Mouse (Mus musculus) neutrophil, adult 59 days (primary cell): ENCODE measurements around the gene Cnnm3. TPM values are rescaled to one million over a fixed set of nuclear protein-coding genes. Genes with fewer than 3 reads are reported as not detected.

ENCODE experiments used
- total RNA-seq, 2 experiments: library from RNA; stranded (reverse); gene quantifications; 1 replicate in 1 of 2; 2 replicates in 1 of 2; pipeline ENCODE4 v1.2.4; 2023

The Cnnm3 gene
- total RNA-seq: 10 to 100 TPM; 23.1 to 28.8 TPM

DNA sequence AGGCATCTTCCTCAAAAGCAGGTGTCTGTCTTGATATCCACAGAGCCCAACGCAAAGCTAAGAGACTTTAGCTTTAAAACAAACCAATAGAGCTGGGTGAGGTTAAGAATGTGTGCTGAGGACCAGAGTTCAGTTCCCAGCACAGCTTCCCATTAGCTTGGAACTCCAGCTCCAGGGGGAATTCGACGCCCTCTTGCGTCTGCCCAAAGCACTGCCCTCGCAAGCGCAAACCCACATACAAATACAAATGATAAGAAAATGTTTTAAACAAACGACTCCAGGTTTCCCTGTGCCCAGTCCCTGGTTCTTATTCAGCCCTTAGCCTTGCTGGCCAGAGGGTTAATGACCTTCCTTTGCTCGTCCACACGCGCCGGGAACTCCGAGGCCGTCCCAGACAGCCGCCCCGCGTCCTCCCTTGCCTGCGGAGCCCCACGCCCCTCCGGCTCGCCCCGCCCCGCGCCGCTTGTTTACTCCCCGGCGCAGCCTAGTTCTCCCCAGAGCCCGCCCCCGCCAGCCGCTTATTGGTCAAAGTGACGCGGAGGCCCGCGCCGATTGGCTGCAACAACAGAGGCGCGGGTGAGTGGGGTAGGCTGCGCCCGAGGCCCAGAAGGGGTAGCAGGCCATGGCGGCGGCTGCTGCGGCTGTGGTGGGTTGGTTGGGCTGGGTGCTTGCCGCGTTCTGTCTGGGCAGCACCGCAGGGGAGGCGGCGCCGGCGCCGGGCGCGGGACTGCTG is at the start of gene Cnnm3:
Gene Cnnm3, plus strand, starts transcription at position 579 of the 733 bp plus-strand sequence.

DNA sequence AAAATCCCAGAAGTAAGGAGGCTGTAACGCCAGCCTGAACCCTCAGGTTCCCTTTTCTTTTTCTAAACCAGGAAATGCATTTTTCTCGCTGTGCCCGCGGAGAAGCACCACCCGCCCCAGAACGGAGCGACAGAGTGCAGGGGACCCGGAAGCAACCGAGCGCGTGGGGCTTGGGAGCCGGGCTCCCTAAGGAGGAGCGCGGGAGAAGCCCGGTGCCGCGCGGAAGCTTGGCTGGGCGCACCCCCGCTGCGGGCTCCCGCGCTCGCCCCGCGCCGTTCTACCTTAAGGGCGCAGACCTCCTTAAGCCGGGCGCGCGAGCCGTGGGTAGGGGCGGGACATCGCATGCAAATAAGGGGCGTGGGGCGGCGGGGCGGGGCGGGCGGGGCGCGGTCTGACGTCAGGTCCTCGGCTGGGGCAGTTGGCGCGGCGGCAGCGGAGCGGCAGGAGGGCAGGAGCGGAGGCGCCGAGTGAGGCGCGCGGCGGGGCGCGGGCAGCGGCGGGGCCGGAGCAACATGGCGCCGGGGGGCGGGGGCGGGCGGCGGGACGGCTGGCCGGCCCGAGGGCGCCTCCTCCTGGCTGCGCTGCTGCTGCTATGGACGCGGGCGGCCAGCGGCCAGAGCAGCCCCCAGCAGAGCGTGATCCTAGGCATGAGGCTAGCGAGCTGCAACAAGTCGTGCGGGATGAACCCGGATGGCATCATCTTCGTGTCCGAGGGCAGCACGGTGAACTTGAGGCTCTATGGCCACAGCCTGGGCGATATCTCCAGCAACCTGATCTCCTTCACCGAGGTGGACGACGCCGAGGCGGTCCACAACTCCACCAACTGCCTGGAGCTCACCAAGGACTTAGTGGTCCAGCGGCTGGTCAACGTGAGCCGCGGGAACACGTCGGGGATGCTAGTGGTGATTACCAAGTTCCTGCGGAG is 40.2 kb upstream of the Cnnm3 start, which contains the start of gene Cnnm4:
Gene Cnnm4, plus strand, starts transcription at position 440 of the 925 bp plus-strand sequence.

DNA sequence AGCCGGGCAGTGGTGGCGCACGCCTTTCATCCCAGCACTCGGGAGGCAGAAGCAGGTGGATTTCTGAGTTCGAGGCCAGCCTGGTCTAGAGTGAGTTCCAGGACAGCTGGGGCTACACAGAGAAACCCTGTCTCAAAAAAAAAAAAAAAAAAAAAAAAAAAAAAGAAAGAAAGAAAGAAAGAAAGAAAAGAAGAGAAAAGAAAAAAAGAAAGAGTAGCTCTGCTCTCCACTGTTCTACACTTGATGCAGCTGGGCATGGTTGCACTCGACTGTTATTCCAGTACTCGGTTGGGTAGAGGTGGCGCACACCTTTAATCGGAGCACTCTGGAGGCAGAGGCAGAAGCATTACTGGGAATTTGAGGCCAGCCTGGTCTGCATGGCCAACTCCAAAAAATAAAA is 25.1 kb downstream of the Cnnm3 start, which contains the start of gene Ankrd23:
Gene Ankrd23, minus strand, starts transcription at position 101 of the 400 bp plus-strand sequence.

DNA sequence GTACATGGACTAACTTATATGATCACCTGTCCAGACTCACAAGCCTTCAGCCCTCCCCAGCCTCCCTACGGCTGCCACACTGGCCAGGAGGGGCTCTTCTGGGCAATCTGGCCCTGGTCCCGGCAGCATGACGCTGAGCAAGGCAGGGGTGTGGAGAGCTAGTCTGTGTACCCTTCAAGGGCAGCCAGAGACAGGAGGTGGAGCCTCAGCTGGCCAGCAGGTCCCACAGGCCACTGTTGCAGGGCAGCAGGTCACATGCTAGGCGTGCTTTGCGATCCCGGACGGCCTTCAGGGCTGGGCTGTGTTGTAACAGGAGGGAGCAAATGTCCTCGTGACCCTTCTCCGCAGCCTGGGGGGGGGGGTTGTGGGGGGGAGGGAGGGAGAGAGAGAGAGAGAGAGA is 27.5 kb downstream of the Cnnm3 start, which contains the start of gene Gm42417:
Gene Gm42417, minus strand, starts transcription at position 244 of the 400 bp plus-strand sequence.

DNA sequence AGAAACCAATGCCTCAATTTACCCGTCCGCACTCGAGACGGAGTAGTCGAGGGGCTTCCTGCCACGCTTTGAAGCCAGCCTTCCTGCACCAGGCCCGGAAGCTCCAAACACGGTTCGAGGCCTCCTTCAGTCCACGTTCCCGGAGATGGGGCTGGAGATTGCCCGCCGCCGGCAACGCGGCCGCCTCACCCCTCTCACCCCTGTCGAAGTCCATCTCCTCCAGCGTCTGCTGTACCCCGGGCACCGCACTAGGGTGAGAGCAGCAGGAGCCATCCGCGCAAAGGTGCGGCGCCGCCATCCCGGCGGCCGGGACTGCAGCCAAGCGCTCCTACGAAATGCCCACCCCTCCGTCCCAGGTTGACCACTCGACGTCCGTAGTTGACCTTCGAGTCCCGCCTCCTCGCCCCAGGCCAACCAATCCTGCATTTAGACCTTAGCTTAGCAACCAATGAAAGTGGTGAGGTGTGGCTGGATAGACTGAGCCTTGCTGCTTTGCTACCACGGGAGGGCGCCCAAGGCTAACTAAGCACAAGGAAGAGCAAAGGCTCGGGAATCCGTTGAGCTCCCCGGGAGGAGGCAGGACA is 35.3 kb downstream of the Cnnm3 start, which contains the start of gene Ankrd39:
Gene Ankrd39, minus strand, starts transcription at position 558 of the 584 bp plus-strand sequence.

DNA sequence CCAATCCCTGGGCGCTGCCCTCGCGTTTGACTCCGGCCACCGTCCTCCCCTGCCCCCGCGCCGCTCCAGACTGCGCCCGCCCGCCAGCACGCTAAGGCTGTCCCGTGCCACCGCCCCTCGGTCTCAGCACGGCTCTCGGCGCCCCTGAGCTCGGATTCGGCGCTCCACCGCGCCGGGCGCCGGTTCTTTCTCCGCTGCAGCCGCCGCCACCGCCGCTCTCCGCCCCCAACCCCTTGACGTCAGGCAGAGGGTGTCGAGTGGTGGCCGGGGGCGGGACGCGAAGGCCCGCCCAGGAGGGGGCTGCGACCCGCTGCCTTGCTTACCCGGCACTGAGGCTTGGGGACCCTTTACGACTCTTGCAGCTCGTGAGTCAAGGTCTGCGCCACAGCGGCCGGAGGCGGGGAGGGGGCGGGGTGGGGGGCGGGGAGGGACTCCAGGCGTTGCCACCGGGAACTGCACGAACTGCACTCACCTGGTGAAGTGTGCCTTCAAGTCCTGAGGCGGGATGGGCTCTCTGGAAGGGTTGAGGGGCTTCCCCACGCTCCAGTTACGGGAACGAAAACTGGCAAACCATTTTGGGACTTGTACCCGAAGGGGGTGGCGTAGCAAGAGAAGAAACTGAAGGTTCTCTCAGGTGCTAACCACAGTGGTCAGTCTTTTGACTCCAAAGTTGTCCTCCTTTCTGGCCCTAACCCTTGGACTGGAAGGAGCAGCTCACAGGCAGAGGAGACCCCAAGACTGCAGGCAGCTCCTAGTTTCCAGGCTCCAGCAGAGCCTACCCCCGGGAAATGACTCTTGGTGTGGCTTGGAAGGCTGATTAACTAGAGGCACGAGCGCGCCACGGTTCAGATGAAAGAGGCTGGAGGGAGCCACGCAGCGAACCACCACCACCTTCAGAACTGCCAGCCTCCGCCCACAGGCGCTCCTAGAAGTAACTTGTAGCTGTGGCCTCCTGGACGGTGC is 46.6 kb downstream of the Cnnm3 start, which contains the start of gene Sema4c:
Gene Sema4c, minus strand, starts transcription at position 319 of the 963 bp plus-strand sequence.

Other genes starting within 250 kb of the Cnnm3 start
- gene Neurl3, start 237.2 kb upstream of the Cnnm3 start, total RNA-seq: 100 to 1,000 TPM; 151 to 160 TPM
- 10 to 100 TPM; 81.7 to 83.1 TPM for gene Arid5a, start 204.1 kb upstream of the Cnnm3 start, total RNA-seq
- gene Kansl3, start 142.7 kb upstream of the Cnnm3 start, total RNA-seq: 10 to 100 TPM; 43.3 to 54.0 TPM
- not detected for gene Fer1l5, start 139.6 kb upstream of the Cnnm3 start, total RNA-seq
- gene Lman2l, start 66.6 kb upstream of the Cnnm3 start, total RNA-seq: 10 to 100 TPM; 37.2 to 48.0 TPM
- 10 to 100 TPM; 27.7 to 28.9 TPM for gene Cnnm4, start 40.2 kb upstream of the Cnnm3 start, total RNA-seq
- gene Ankrd23, start 25.0 kb downstream of the Cnnm3 start, total RNA-seq: 1 to 10 TPM; 3.8 to 6.2 TPM
- not detected for gene Gm42417, start 27.6 kb downstream of the Cnnm3 start, total RNA-seq
- 1 to 10 TPM; 4.2 to 5.1 TPM for gene Ankrd39, start 35.6 kb downstream of the Cnnm3 start, total RNA-seq
- gene Sema4c, start 46.5 kb downstream of the Cnnm3 start, total RNA-seq: 1 to 10 TPM in 1 of 2 experiments, under 1 TPM in 1; 0.73 to 2.0 TPM
- gene Fam178b, start 171.3 kb downstream of the Cnnm3 start, total RNA-seq: not detected
- 100 to 1,000 TPM; 255 to 259 TPM for gene Cox5b, start 179.6 kb downstream of the Cnnm3 start, total RNA-seq
- not detected for gene 4933424G06Rik, start 198.3 kb downstream of the Cnnm3 start, total RNA-seq
- gene Actr1b, start 202.6 kb downstream of the Cnnm3 start, total RNA-seq: 10 to 100 TPM; 39.0 to 51.3 TPM
- gene Zap70, start 249.9 kb downstream of the Cnnm3 start, total RNA-seq: under 1 TPM; 0.49 to 0.80 TPM